Mouse (Mus musculus): ENCODE measurements around the gene Zbtb7b. TPM values are rescaled to one million over a fixed set of nuclear protein-coding genes. Genes with fewer than 3 reads are reported as not detected.
A peak's percentile ranks its signal among the peaks of the same experiment; 100 is the strongest.

Zbtb7b gene
- polyA plus RNA-seq, 1 experiment from 2014 or later = 0.49 TPM

- no peak for ATAC-seq (replicated peaks; ENCODE audit: insufficient number of reproducible peaks, low FRiP score, low TSS enrichment, low read depth)
- peak overlapping the region; percentile 17 for H3K4me2 ChIP-seq (ENCODE audit: low read depth, low read length)
- no peaks in the 10 kb centered on the region for H3K27me3 ChIP-seq (ENCODE audit: control insufficient read depth, insufficient read depth, low read length)
- peaks cover 2% of the 10 kb centered on the region for H3K36me3 ChIP-seq (replicated peaks; ENCODE audit: control insufficient read depth, insufficient read depth, low read depth, low read length)
- DNase-seq (ENCODE audit: low spot score) = peak; percentile 83
- WGBS = 28% methylated on average over 8 of the region's 8 CpGs
- H3K27ac ChIP-seq (replicated peaks; ENCODE audit: low read depth, low read length) = no peak overlapping the region
- H3K9ac ChIP-seq (replicated peaks; ENCODE audit: low read length) = no peak overlapping the region
- H3K4me1 ChIP-seq (ENCODE audit: control insufficient read depth, insufficient read depth, low read length) = peaks cover 8% of the 10 kb centered on the region
- no peak overlapping the region for H3K4me3 ChIP-seq (ENCODE audit: low read depth, low read length)
- no peaks in the 10 kb centered on the region for H3K9me3 ChIP-seq (replicated peaks; ENCODE audit: control insufficient read depth, low read length)
Observed at GRCm38 (mm10) chr3:89339416-89339815, 55.2 kb downstream of the Zbtb7b start.

GRCm38 (mm10) chr3:89337721-89338578 is 56.6 kb downstream of the Zbtb7b start, which contains the start of gene Efna4:
TSS of gene Efna4 (minus strand) at chr3:89338028.
- ATAC-seq (replicated peaks; ENCODE audit: insufficient number of reproducible peaks, low FRiP score, low TSS enrichment, low read depth) = peak; percentile 88

GRCm38 (mm10) chr3:89337062-89337720 is 57.4 kb downstream of the Zbtb7b start:
- Histone ChIP-seq H3K27me3 (ENCODE audit: control insufficient read depth, insufficient read depth, low read length) (no peaks in the 10 kb centered on the region), H3K36me3 (replicated peaks; ENCODE audit: control insufficient read depth, insufficient read depth, low read depth, low read length) (peaks cover 11% of the 10 kb centered on the region), H3K9ac (replicated peaks; ENCODE audit: low read length) (peak overlapping the region; percentile 97), H3K27ac (replicated peaks; ENCODE audit: low read depth, low read length) (peak overlapping the region; percentile 92), H3K4me3 (ENCODE audit: low read depth, low read length) (peak overlapping the region; percentile 92), H3K9me3 (replicated peaks; ENCODE audit: control insufficient read depth, low read length) (no peaks in the 10 kb centered on the region), H3K4me2 (ENCODE audit: low read depth, low read length) (peak overlapping the region; percentile 68), H3K4me1 (ENCODE audit: control insufficient read depth, insufficient read depth, low read length) (peaks cover 8% of the 10 kb centered on the region)
- WGBS = 0% methylated on average over 21 of the region's 21 CpGs
- no peak for ATAC-seq (replicated peaks; ENCODE audit: insufficient number of reproducible peaks, low FRiP score, low TSS enrichment, low read depth)
- DNase-seq (ENCODE audit: low spot score) = peak; percentile 63

More at GRCm38 (mm10) chr3:89337721-89338578, 56.6 kb downstream of the Zbtb7b start, which contains the start of gene Efna4:
- peak within 1 kb of the TSS; percentile 68 for H3K4me2 ChIP-seq (ENCODE audit: low read depth, low read length)
- H3K27me3 ChIP-seq (ENCODE audit: control insufficient read depth, insufficient read depth, low read length) = no peaks in the 10 kb centered on the region
- peak within 1 kb of the TSS; percentile 92 for H3K27ac ChIP-seq (replicated peaks; ENCODE audit: low read depth, low read length)
- H3K9ac ChIP-seq (replicated peaks; ENCODE audit: low read length) = peak within 1 kb of the TSS; percentile 97
- H3K36me3 ChIP-seq (replicated peaks; ENCODE audit: control insufficient read depth, insufficient read depth, low read depth, low read length) = peaks cover 11% of the 10 kb centered on the region
- peak within 1 kb of the TSS; percentile 92 for H3K4me3 ChIP-seq (ENCODE audit: low read depth, low read length)
- no peaks in the 10 kb centered on the region for H3K9me3 ChIP-seq (replicated peaks; ENCODE audit: control insufficient read depth, low read length)
- H3K4me1 ChIP-seq (ENCODE audit: control insufficient read depth, insufficient read depth, low read length) = peaks cover 8% of the 10 kb centered on the region
- under 1% methylated on average over 44 of the region's 44 CpGs for WGBS
- peak; percentile 89 for DNase-seq (ENCODE audit: low spot score)

- Histone ChIP-seq H3K4me1 (ENCODE audit: control insufficient read depth, insufficient read depth, low read length) (peaks cover 8% of the 10 kb centered on the region), H3K36me3 (replicated peaks; ENCODE audit: control insufficient read depth, insufficient read depth, low read depth, low read length) (peaks cover 11% of the 10 kb centered on the region), H3K27me3 (ENCODE audit: control insufficient read depth, insufficient read depth, low read length) (no peaks in the 10 kb centered on the region), H3K4me2 (ENCODE audit: low read depth, low read length) (peak overlapping the region; percentile 68), H3K9me3 (replicated peaks; ENCODE audit: control insufficient read depth, low read length) (no peaks in the 10 kb centered on the region), H3K27ac (replicated peaks; ENCODE audit: low read depth, low read length) (0 out of 2 replicates have a peak overlapping the region, but pooled peaks have one; percentile 92), H3K9ac (replicated peaks; ENCODE audit: low read length) (peak overlapping the region; percentile 97), H3K4me3 (ENCODE audit: low read depth, low read length) (peak overlapping the region; percentile 92)
- ATAC-seq (replicated peaks; ENCODE audit: insufficient number of reproducible peaks, low FRiP score, low TSS enrichment, low read depth) (no peak), DNase-seq (ENCODE audit: low spot score) (no peak)
- WGBS = 9% methylated on average over 6 of the region's 6 CpGs
Observed at GRCm38 (mm10) chr3:89336529-89336928, 58.0 kb downstream of the Zbtb7b start.

- Histone ChIP-seq H3K9ac (replicated peaks; ENCODE audit: low read length) (no peak overlapping the region), H3K4me1 (ENCODE audit: control insufficient read depth, insufficient read depth, low read length) (peaks cover 3% of the 10 kb centered on the region), H3K36me3 (replicated peaks; ENCODE audit: control insufficient read depth, insufficient read depth, low read depth, low read length) (peaks cover 11% of the 10 kb centered on the region), H3K27ac (replicated peaks; ENCODE audit: low read depth, low read length) (no peak overlapping the region), H3K4me3 (ENCODE audit: low read depth, low read length) (no peak overlapping the region), H3K9me3 (replicated peaks; ENCODE audit: control insufficient read depth, low read length) (no peaks in the 10 kb centered on the region), H3K27me3 (ENCODE audit: control insufficient read depth, insufficient read depth, low read length) (no peaks in the 10 kb centered on the region), H3K4me2 (ENCODE audit: low read depth, low read length) (no peak overlapping the region)
- DNase-seq (ENCODE audit: low spot score) = no peak
- WGBS = 82% methylated on average over 11 of the region's 11 CpGs
- no peak for ATAC-seq (replicated peaks; ENCODE audit: insufficient number of reproducible peaks, low FRiP score, low TSS enrichment, low read depth)
Observed at GRCm38 (mm10) chr3:89333053-89333452, 61.5 kb downstream of the Zbtb7b start.

- Histone ChIP-seq H3K4me1 (ENCODE audit: control insufficient read depth, insufficient read depth, low read length) (peaks cover 4% of the 10 kb centered on the region), H3K27me3 (ENCODE audit: control insufficient read depth, insufficient read depth, low read length) (no peaks in the 10 kb centered on the region), H3K36me3 (replicated peaks; ENCODE audit: control insufficient read depth, insufficient read depth, low read depth, low read length) (peaks cover 11% of the 10 kb centered on the region), H3K27ac (replicated peaks; ENCODE audit: low read depth, low read length) (no peak overlapping the region), H3K4me3 (ENCODE audit: low read depth, low read length) (no peak overlapping the region), H3K9ac (replicated peaks; ENCODE audit: low read length) (no peak overlapping the region), H3K4me2 (ENCODE audit: low read depth, low read length) (no peak overlapping the region), H3K9me3 (replicated peaks; ENCODE audit: control insufficient read depth, low read length) (no peaks in the 10 kb centered on the region)
- ATAC-seq (replicated peaks; ENCODE audit: insufficient number of reproducible peaks, low FRiP score, low TSS enrichment, low read depth) (no peak), DNase-seq (ENCODE audit: low spot score) (no peak)
- WGBS = 58% methylated on average over 12 of the region's 12 CpGs
Observed at GRCm38 (mm10) chr3:89332476-89332875, 62.1 kb downstream of the Zbtb7b start.

GRCm38 (mm10) chr3:89332013-89332412 is 62.6 kb downstream of the Zbtb7b start:
- H3K27ac ChIP-seq (replicated peaks; ENCODE audit: low read depth, low read length) = no peak overlapping the region
- H3K4me3 ChIP-seq (ENCODE audit: low read depth, low read length) = no peak overlapping the region
- H3K36me3 ChIP-seq (replicated peaks; ENCODE audit: control insufficient read depth, insufficient read depth, low read depth, low read length) = peaks cover 11% of the 10 kb centered on the region
- H3K9ac ChIP-seq (replicated peaks; ENCODE audit: low read length) = no peak overlapping the region
- no peaks in the 10 kb centered on the region for H3K27me3 ChIP-seq (ENCODE audit: control insufficient read depth, insufficient read depth, low read length)
- peak; percentile 34 for DNase-seq (ENCODE audit: low spot score)
- H3K4me2 ChIP-seq (ENCODE audit: low read depth, low read length) = no peak overlapping the region
- WGBS = 37% methylated on average over 10 of the region's 10 CpGs
- H3K4me1 ChIP-seq (ENCODE audit: control insufficient read depth, insufficient read depth, low read length) = peaks cover 6% of the 10 kb centered on the region
- ATAC-seq (replicated peaks; ENCODE audit: insufficient number of reproducible peaks, low FRiP score, low TSS enrichment, low read depth) = no peak
- no peaks in the 10 kb centered on the region for H3K9me3 ChIP-seq (replicated peaks; ENCODE audit: control insufficient read depth, low read length)

- DNase-seq (ENCODE audit: low spot score) = no peak
- H3K4me3 ChIP-seq (ENCODE audit: low read depth, low read length) = no peak overlapping the region
- H3K27ac ChIP-seq (replicated peaks; ENCODE audit: low read depth, low read length) = no peak overlapping the region
- H3K36me3 ChIP-seq (replicated peaks; ENCODE audit: control insufficient read depth, insufficient read depth, low read depth, low read length) = peaks cover 11% of the 10 kb centered on the region
- no peaks in the 10 kb centered on the region for H3K27me3 ChIP-seq (ENCODE audit: control insufficient read depth, insufficient read depth, low read length)
- peaks cover 6% of the 10 kb centered on the region for H3K4me1 ChIP-seq (ENCODE audit: control insufficient read depth, insufficient read depth, low read length)
- ATAC-seq (replicated peaks; ENCODE audit: insufficient number of reproducible peaks, low FRiP score, low TSS enrichment, low read depth) = no peak
- H3K9ac ChIP-seq (replicated peaks; ENCODE audit: low read length) = no peak overlapping the region
- WGBS = 77% methylated on average over 13 of the region's 13 CpGs
- H3K9me3 ChIP-seq (replicated peaks; ENCODE audit: control insufficient read depth, low read length) = no peaks in the 10 kb centered on the region
- no peak overlapping the region for H3K4me2 ChIP-seq (ENCODE audit: low read depth, low read length)
Observed at GRCm38 (mm10) chr3:89331561-89331960, 63.0 kb downstream of the Zbtb7b start.
